Mouse (Mus musculus) MEL (cell line): ENCODE measurements around the gene Defb30.

Source experiments
- POLR2A ChIP-seq, 2 experiments: IDR thresholded peaks; 2 replicates each; pipeline ENCODE4 v1.6.1; 2011 to 2012; ENCODE audit warnings: low read length in 2 of 2, mild to moderate bottlenecking in 2 of 2, control low read depth in 1 of 2, improper control_type of control experiment in 1 of 2, low read depth in 1 of 2, moderate library complexity in 1 of 2; ENCODE audit not compliant: control insufficient read depth in 1 of 2, insufficient read depth in 1 of 2, poor library complexity in 1 of 2
- POLR2AphosphoS5 ChIP-seq: IDR thresholded peaks from 2 replicates; pipeline ENCODE4 v1.6.1; 2012; ENCODE audit warnings: low read depth, borderline replicate concordance, mild to moderate bottlenecking, inconsistent platforms, low read length, moderate library complexity, mixed read lengths
- UBTF ChIP-seq: IDR thresholded peaks from 2 replicates; pipeline ENCODE4 v1.6.1; 2012; ENCODE audit warnings: low read depth, mild to moderate bottlenecking, inconsistent platforms, low read length, improper control_type of control experiment, moderate library complexity, borderline replicate concordance; ENCODE audit not compliant: insufficient read depth

- TF ChIP-seq POLR2A (IDR thresholded peaks at IDR 0.05; ENCODE audit: control insufficient read depth in 1 of 2, insufficient read depth in 1 of 2, low read depth in 1 of 2, low read length in 2 of 2, poor library complexity in 1 of 2), result no peak
- no peak for TF ChIP-seq POLR2AphosphoS5
- TF ChIP-seq UBTF, result no peak
Measured at GRCm38 (mm10) chr14:63062184-63062583, 12.4 kb upstream of the Defb30 start.
